Mouse (Mus musculus): ENCODE measurements around the gene Cpne5. TPM values are rescaled to one million over a fixed set of nuclear protein-coding genes. Genes with fewer than 3 reads are reported as not detected.

Gene Cpne5
- polyA plus RNA-seq, 1 experiment = 1.7 TPM

DNA sequence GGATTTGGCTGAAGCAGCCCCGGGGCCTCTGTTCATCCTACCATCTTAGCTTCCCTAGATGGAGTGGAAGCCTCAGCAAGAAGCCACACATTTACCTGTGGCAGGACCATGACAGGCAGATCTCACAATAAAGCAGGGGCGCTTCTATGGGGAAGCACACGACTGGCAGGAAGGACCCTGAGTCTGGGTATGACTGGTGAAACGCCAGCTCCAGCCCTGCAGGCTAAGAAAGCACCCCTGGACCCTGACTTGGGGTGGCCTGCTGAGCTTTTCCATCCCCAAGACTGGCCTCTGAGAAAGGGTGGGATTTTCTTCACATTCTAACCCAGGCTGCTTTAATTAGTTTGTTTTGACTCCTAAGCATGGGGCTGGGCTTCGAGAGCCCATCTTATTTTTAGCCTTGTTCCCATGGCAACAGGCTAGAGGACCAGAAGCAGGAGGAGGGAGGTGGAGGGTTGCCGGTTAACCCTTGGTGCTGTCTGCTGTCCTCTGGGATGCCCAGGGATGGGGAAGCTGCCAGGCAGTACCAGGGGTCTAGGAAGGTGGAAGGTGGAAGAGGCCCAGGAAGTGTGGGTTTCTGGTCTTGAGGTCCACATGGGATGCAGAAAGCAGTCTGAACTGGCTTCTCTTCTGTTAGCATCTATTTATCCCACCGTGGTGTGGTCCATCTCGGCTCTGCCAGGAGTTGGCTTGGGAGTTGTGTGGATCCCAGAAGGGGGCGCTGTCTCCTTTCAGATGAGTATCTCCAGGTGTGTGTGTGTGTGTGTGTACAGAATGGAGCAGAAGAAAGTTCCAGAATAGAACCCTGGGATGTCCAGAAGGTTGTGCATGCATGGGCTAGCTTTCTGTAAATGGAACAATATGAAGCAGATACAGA lies 61.3 kb downstream of the Cpne5 start:
- DNase-seq (ENCODE audit: low read depth, low spot score) = no peak
- WGBS = 31% methylated on average over 9 of the region's 9 CpGs

GRCm38 (mm10) chr17:29175693-29176092 lies 62.3 kb downstream of the Cpne5 start:
- no peak for DNase-seq (ENCODE audit: low read depth, low spot score)
- 73% methylated on average over 3 of the region's 3 CpGs for WGBS

- WGBS = 72% methylated on average over 8 of the region's 8 CpGs
- no peak for DNase-seq (ENCODE audit: low read depth, low spot score)
Measured at GRCm38 (mm10) chr17:29173165-29173564, 64.8 kb downstream of the Cpne5 start.

DNA sequence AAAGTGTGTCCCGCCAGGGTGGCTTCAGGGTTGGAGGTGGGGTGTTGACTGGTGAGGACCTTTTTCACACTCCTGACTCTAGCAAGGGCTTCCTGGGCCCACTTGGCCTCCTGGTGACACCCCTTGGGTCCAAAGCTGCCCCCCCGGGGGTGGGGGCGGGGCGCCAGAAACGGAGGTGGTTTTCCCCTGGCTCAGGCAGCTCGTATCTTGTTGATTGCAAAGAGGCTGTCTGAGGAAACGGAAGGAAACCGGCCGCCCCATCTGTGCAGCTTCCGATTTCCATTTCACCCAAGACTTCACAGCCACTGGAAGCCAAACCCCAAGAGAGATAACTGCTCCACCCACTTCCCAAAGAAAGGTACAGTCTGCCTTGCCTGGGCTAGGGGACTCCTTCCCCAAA lies 65.9 kb downstream of the Cpne5 start:
- no peak for DNase-seq (ENCODE audit: low read depth, low spot score)
- WGBS = 45% methylated on average over 10 of the region's 10 CpGs

DNA sequence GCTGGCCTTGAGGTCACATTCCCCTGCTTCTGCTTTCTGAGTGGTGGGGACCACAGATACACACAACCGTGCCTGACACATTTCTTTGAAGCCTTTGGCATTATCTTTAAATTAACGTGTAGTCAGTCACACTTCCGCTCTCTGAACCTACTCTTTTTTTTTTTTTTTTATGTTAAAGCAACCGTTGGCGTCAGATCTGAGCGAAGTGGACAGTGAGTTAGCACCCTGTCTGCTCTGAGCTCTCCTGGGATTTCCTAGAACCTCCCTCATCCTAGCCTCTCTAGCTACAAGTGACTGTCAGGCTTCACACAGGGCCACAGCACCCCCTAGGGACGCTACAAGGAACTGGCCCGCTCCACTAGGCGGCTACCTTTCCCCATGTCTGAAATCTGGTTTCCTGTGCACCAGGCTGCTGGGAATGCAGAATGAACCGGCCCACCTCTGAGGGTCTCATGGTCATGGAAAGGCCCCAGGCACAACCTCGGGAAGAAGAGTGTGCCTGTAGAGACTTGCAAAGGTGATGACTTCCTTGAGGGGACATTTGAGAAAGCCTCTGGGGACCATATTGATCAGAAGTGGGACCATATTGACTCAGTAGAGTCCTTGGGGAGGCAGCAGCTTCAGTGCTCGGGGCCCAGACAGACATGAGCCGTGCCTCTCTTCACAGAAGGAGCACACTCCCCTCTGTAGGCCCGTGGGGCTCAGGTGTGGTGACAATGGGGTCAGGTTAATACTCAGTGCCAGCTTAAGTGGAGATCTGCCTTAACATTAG lies 66.8 kb downstream of the Cpne5 start:
- 7% methylated on average over 14 of the region's 14 CpGs for WGBS
- DNase-seq (ENCODE audit: low read depth, low spot score) = no peak

DNA sequence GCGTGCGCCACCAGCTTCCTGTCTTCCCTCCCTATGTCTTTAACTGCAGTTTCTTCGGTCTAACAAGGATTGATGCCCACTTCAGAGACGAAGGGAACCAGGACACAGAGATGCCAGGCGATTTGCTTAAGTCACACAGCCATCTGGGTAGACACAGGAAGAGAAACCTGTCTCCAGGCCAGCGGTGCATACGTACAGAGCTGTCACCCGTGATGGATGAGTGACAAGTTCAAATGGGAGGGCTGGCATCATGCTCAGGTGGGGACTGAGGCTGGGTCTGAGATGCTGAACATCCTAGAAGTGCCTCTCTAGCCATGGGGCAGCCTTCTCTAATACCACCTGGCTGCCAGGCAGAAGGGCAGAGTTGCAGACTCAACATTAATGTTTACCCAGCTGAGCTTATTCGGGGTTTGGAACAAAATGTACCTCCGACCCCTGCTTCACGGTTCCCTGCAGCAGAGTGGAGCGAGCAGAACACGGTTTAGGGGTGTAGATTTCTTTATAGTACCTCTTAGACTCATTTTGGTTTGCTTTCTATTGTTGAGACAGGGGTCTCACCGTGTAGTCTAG lies 67.5 kb downstream of the Cpne5 start:
- WGBS = 63% methylated on average over 14 of the region's 14 CpGs
- no peak for DNase-seq (ENCODE audit: low read depth, low spot score)

- WGBS = 41% methylated on average over 12 of the region's 12 CpGs
- no peak for DNase-seq (ENCODE audit: low read depth, low spot score)
Measured at GRCm38 (mm10) chr17:29168996-29169601, 68.9 kb downstream of the Cpne5 start.

- no peak for DNase-seq (ENCODE audit: low read depth, low spot score)
- WGBS = 92% methylated on average over 4 of the region's 4 CpGs
Measured at GRCm38 (mm10) chr17:29168438-29168837, 69.5 kb downstream of the Cpne5 start.

DNA sequence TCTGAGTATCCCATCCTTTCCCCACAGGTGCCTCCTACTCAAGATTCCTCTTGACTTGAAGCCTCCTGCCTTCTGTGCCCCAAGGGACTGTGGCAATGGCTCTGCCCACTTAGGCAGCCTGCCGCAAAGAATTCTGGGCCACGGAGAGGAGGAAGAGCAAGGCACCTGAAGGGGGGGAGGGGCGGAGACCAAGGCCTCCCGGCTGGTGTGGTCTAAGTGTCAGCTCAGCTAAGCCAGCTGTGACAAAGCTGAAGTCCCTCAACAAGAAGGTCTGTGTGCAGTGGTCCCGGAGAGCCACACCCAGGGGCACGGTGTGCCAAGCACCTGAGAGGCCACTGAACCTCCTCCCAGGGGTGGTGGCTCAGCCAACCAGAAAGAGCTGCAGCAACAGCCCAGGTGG lies 70.6 kb downstream of the Cpne5 start:
- 44% methylated on average over 6 of the region's 6 CpGs for WGBS
- DNase-seq (ENCODE audit: low read depth, low spot score) = no peak

DNA sequence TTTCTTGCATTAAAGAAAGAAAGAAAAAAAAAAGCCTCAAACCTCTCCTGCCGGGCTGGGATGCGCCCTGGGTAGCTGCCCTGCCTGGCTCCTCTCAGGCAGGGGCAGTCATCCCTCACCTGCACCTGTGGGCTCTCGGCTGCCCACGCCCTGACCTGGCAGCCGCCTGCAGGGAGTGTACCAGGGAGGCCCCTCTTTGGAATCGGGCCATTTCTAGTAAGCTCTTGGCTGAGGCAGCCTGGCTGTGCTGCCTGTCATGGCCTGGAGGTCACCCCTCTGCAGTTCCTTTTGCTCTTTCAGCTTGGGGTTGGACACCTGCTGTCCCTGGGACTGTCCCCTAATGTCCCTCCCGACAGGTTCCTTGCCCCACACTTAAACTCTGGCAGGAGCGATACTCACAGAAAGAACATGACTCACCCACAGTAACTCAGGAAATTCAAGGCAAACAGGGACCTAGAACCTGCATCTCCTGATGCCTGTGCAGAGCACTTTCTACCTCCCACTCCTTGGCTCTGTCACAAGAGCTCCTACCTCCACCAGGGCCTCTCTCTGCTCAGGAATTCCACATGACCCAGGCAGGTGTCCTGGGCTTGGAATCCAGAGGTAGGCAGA lies 71.9 kb downstream of the Cpne5 start:
- DNase-seq (ENCODE audit: low read depth, low spot score) = no peak
- WGBS = 22% methylated on average over 8 of the region's 8 CpGs

GRCm38 (mm10) chr17:29165452-29165851 lies 72.5 kb downstream of the Cpne5 start:
- no peak for DNase-seq (ENCODE audit: low read depth, low spot score)
- WGBS = 40% methylated on average over 6 of the region's 6 CpGs

- WGBS = 16% methylated on average over 17 of the region's 17 CpGs
- no peak for DNase-seq (ENCODE audit: low read depth, low spot score)
Measured at GRCm38 (mm10) chr17:29164469-29165111, 73.4 kb downstream of the Cpne5 start.

- DNase-seq (ENCODE audit: low read depth, low spot score) = no peak
- 96% methylated on average over 13 of the region's 13 CpGs for WGBS
Measured at GRCm38 (mm10) chr17:29162334-29162733, 75.6 kb downstream of the Cpne5 start.

GRCm38 (mm10) chr17:29159743-29160455 lies 78.1 kb downstream of the Cpne5 start:
- WGBS = 44% methylated on average over 16 of the region's 16 CpGs
- DNase-seq (ENCODE audit: low read depth, low spot score) = no peak

- no peak for DNase-seq (ENCODE audit: low read depth, low spot score)
- WGBS = 94% methylated on average over 5 of the region's 5 CpGs
Measured at GRCm38 (mm10) chr17:29159320-29159719, 78.6 kb downstream of the Cpne5 start.

DNA sequence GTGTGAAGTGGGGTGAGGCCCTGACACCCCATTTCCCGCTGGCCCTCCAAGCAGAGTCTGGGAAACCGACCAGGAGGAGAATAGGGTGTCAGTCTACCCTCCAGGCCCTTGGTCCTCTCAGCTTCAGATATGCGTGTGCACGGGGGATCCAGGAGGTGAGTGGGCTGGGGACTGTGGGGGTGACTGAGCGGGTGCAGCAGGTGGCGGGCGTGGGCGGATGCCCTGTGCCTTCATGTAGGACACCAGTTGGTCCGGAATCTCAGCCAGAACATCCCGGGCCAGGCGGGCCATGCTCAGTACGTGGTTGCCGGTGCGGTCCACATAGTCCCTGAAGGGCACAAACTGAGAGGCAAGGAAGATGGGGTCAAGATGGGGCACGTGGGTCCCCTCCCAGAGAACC lies 79.1 kb downstream of the Cpne5 start:
- no peak for DNase-seq (ENCODE audit: low read depth, low spot score)
- 95% methylated on average over 15 of the region's 15 CpGs for WGBS

DNA sequence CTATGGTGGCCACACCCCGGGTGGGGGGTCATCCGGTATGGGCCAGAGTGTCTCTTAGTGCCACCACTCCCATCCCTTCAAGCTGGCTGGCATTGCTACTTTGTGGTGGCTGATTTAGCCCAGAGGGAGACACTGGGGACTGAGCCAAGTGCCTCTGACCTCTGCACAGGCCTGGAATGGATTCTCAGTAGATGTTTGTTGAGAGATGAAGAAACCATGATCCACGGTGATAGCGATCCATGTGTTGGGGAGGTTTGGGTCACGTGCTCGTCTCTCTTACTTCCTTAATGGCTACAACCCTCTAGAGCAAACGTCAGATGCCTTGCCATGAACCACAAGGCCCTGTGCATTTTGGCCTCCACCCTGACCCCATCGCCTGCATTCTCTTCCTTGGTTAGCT lies 81.1 kb downstream of the Cpne5 start:
- DNase-seq (ENCODE audit: low read depth, low spot score) = no peak
- 39% methylated on average over 8 of the region's 8 CpGs for WGBS

DNA sequence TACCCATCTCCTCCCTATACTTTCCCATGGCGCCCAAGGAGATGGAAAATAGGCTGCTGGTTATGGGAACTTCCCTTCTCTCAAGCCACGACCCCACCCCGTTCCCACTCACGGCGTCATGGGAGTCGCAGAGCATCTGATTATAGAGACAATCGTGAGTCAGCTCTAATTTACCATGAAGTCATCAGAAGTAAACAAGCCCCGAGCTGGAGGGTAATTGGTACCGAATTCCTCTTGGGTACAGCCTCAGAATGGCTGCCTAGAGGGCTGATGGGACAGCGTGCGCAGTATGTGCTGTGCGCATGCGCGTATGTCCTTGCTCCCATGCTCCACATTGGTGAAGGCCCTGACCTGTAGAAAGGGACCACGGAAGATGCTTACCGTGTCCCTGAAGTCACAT lies 81.6 kb downstream of the Cpne5 start:
- 69% methylated on average over 16 of the region's 16 CpGs for WGBS
- no peak for DNase-seq (ENCODE audit: low read depth, low spot score)
